Mouse (Mus musculus) spleen, adult 2 months (tissue): ENCODE results near the gene Zfp988.
"Not testable (repeated sequence)": the region's sequence is repeated elsewhere in the genome, so short reads cannot be mapped to it uniquely, and the experiment has no call there.

ENCODE experiments used
- CTCF ChIP-seq: fragments of 200-500 bp; IDR thresholded peaks from 2 replicates; pipeline ENCODE4 v1.5.1; 2011; ENCODE audit warnings: mild to moderate bottlenecking, inconsistent platforms; ENCODE audit not compliant: insufficient read depth, insufficient read length, insufficient replicate concordance; ENCODE audit errors: extremely low read depth
- POLR2A ChIP-seq: fragments of 200-500 bp; IDR thresholded peaks from 2 replicates; pipeline ENCODE4 v1.6.1; 2011; ENCODE audit warnings: low read depth, low read length, inconsistent platforms

GRCm38 (mm10) chr4:147267302-147267701, 38.2 kb upstream of the Zfp988 start:
- TF ChIP-seq POLR2A, CTCF: not testable (repeated sequence)
